Mouse (Mus musculus) kidney, embryonic 16.5 days (tissue): ENCODE results near the gene Camkmt. TPM values are rescaled to one million over a fixed set of nuclear protein-coding genes. Genes with fewer than 3 reads are reported as not detected.

Experiments used
- ATAC-seq: fragments of 200-750 bp; cut with Nextera tagmentation; 2 replicates; pipeline ENCODE4 v1.8.0; 2017; ENCODE audit warnings: moderate TSS enrichment; ENCODE audit not compliant: low FRiP score, low TSS enrichment
- H3K27ac ChIP-seq: fragments of 300-500 bp; sonication (generic); 2 replicates; pipeline ENCODE4 v1.5.1; 2014; ENCODE audit warnings: low read length
- H3K27me3 ChIP-seq: fragments of 300-500 bp; sonication (generic); 2 replicates; pipeline ENCODE4 v1.6.1; 2014; ENCODE audit warnings: low read length, control low read depth, mixed read lengths; ENCODE audit not compliant: insufficient read depth
- H3K36me3 ChIP-seq: fragments of 300-500 bp; sonication (generic); 2 replicates; pipeline ENCODE4 v1.6.1; 2014; ENCODE audit warnings: low read length, control low read depth, mixed read lengths; ENCODE audit not compliant: insufficient read depth
- H3K4me1 ChIP-seq: fragments of 300-500 bp; sonication (generic); 2 replicates; pipeline ENCODE4 v1.6.1; 2014; ENCODE audit warnings: low read length, control low read depth, mixed read lengths; ENCODE audit not compliant: insufficient read depth
- H3K4me2 ChIP-seq: fragments of 300-500 bp; sonication (generic); replicated peaks from 2 replicates; pipeline ENCODE4 v1.6.1; 2014; ENCODE audit warnings: low read depth, low read length
- H3K4me3 ChIP-seq: fragments of 300-500 bp; sonication (generic); 2 replicates; pipeline ENCODE4 v1.5.1; 2014; ENCODE audit warnings: mild to moderate bottlenecking, low read length
- H3K9ac ChIP-seq: fragments of 300-500 bp; sonication (generic); replicated peaks from 2 replicates; pipeline ENCODE4 v1.6.1; 2014; ENCODE audit warnings: low read length
- H3K9me3 ChIP-seq: fragments of 300-500 bp; sonication (generic); 2 replicates; pipeline ENCODE4 v1.6.1; 2016; ENCODE audit warnings: low read length, control low read depth
- WGBS: fragments of 180-500 bp; shearing (Covaris S2); extraction: QIAGEN DNeasy Blood & Tissue Kit; methylation state at CpG from one replicate; pipeline ENCODE4 v1.1.7; 2014; 5-methylcytosine and 5-hydroxymethylcytosine counted together
- polyA plus RNA-seq: library from polyadenylated mRNA; unstranded; fragments of >200 nt; fragmentation: Nextera tagmentation; extraction: Ambion mirVana; gene quantifications from 2 replicates; pipeline ENCODE4 v1.2.1, GENCODE M21; 2015

Camkmt gene
- polyA plus RNA-seq, 1 experiment from 2014 or later, result 15.2 TPM

DNA sequence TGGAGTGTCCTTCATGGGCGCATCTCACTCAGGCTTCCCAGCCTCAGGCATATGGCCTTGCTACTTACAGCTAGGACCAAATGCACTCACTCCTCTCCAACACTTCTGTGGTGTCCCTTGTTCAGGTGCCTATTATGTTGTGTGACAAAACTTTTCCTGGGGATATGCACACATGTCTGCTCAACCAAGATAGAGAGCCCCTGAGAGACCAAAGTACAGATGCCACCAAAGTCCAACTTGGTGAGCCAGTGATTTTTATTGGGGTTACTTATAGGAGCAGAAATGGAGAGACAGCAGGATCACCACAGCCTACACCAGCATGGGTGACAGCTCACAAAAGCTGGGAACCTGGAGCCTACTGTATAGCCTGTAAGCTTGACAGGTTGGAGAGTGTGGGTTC, 20.3 kb downstream of the Camkmt start:
- Histone ChIP-seq H3K9ac (no peak overlapping the region), H3K36me3 (no peaks in the 10 kb centered on the region), H3K4me2 (no peak overlapping the region), H3K4me1 (no peaks in the 10 kb centered on the region), H3K27ac (no peak overlapping the region), H3K27me3 (no peaks in the 10 kb centered on the region), H3K4me3 (no peak overlapping the region), H3K9me3 (peaks cover 2% of the 10 kb centered on the region; the same call in 1 of the 2 replicates)
- ATAC-seq, result no peak
- WGBS, result 90% methylated on average over 1 of the region's 1 CpGs

DNA sequence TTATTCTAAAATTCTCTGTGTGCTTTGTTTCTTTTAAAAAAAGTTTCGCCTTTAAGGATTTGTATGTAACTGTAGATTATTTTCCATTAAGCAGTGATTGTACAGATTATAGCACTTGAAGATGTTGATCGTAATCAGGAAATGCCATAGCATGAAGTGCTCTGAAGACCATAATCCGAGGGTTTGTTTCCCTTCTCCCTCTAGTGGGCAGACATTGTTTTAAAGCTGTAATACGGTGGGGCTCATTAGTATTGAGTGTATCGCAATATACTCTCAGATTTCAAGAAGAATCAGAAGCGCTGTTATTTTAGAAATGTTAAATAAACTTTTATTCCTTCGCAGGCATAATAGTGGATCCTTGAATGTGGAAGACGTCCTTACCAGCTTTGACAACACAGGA, 23.1 kb downstream of the Camkmt start:
- Histone ChIP-seq H3K36me3 (no peaks in the 10 kb centered on the region), H3K27ac (no peak overlapping the region), H3K9me3 (peaks cover 2% of the 10 kb centered on the region; the same call in 1 of the 2 replicates), H3K27me3 (no peaks in the 10 kb centered on the region), H3K9ac (no peak overlapping the region), H3K4me2 (no peak overlapping the region), H3K4me3 (no peak overlapping the region), H3K4me1 (no peaks in the 10 kb centered on the region)
- no peak for ATAC-seq
- WGBS, result 81% methylated on average over 8 of the region's 8 CpGs

DNA sequence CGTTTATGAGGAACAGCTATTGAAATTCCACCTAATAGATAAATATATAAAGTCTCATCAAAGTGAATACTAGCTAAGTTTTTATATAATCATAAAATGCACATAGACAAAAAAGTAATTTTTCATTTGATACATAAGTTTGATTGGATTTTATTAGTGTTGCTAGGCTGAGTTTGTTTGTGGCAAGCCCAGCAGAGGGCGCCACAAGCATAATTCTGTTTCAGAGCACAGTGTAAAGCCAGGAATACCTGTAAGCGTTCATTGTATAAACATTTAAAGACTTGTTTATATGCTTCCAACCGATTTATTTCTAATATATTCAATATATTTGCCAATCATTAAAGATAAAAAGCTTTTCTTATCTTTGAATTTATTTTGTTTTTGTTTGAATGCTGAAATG, 26.3 kb downstream of the Camkmt start:
- H3K9ac ChIP-seq, result no peak overlapping the region
- H3K4me2 ChIP-seq, result no peak overlapping the region
- H3K27ac ChIP-seq, result no peak overlapping the region
- H3K36me3 ChIP-seq, result no peaks in the 10 kb centered on the region
- H3K9me3 ChIP-seq, result no peaks in the 10 kb centered on the region
- no peak overlapping the region for H3K4me3 ChIP-seq
- H3K27me3 ChIP-seq, result no peaks in the 10 kb centered on the region
- H3K4me1 ChIP-seq, result no peaks in the 10 kb centered on the region
- WGBS, result 31% methylated on average over 4 of the region's 4 CpGs
- ATAC-seq, result no peak

DNA sequence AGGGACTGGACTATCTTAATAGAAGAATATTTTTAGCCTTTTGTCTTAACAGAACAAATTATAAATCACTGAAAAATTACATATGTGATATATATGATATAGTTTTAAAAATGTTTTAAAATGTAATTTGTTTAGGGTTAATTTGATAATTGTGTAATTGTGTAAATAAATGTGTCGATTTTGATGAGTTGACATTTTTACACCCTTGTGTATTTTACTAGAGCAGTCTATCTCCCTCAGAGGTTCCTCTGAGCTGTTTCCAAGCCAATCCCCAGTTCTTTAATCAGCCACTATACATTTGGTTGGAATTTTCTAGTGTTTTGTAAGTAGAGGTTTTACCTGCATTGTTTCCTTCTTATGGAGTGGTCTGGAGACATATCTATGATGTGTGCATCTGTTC, 48.0 kb downstream of the Camkmt start:
- Histone ChIP-seq H3K9ac (no peak overlapping the region), H3K36me3 (no peaks in the 10 kb centered on the region), H3K4me2 (no peak overlapping the region), H3K27ac (no peak overlapping the region), H3K27me3 (no peaks in the 10 kb centered on the region), H3K4me1 (no peaks in the 10 kb centered on the region), H3K9me3 (no peaks in the 10 kb centered on the region), H3K4me3 (no peak overlapping the region)
- 92% methylated on average over 1 of the region's 1 CpGs for WGBS
- ATAC-seq, result no peak

DNA sequence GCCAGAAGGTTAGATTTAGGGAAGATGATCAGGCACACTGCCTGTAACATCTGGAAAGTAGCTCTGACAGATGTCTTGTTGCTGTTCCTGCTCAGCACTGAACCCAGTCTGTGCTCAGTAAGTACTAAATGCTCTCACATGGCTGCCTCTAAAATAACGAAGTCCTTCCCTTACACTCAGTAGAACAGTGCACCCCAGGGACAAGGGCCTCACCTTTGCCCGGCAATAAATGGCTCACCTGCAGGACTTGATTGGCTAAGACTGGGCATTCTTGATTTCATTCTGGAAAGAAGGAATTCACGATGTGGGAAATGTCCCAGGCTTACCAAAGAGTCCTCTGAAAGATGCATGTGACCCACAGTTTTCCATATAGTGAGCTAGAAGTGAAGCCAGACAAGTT, 51.3 kb downstream of the Camkmt start:
- Histone ChIP-seq H3K4me2 (no peak overlapping the region), H3K4me3 (no peak overlapping the region), H3K9me3 (no peaks in the 10 kb centered on the region), H3K27me3 (no peaks in the 10 kb centered on the region), H3K27ac (no peak overlapping the region), H3K36me3 (no peaks in the 10 kb centered on the region), H3K4me1 (no peaks in the 10 kb centered on the region), H3K9ac (no peak overlapping the region)
- 80% methylated on average over 3 of the region's 3 CpGs for WGBS
- no peak for ATAC-seq

DNA sequence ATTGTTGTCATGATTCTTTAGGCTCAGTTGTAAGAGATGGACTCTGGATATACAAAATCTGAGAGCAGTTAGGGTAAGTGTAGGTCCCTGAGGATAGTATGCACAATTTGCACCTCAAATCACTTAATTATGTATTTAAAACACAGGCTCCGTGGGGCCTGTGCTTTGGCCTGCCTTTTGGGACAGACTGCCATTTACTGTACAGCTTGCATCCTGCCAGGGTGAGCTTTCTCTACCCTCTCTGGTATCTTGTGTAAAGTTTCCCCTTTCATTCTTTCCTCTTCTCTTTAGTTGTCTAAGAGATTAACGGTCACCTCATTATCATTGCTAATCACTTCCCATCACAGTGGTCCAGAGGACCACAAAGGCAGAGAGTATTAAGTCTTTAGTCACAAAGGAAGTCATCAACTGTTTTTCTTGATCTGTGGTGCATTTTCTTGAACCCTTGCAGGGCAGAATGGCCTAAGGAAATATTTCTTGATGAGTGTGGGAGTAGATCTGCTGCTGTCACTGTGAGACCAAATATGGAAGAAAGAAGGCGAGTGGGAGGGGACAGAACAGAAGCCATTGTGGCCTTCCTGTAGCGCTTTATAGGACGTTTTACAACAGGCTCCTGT, 52.3 kb downstream of the Camkmt start:
- WGBS, result 45% methylated on average over 5 of the region's 5 CpGs
- no peak for ATAC-seq

DNA sequence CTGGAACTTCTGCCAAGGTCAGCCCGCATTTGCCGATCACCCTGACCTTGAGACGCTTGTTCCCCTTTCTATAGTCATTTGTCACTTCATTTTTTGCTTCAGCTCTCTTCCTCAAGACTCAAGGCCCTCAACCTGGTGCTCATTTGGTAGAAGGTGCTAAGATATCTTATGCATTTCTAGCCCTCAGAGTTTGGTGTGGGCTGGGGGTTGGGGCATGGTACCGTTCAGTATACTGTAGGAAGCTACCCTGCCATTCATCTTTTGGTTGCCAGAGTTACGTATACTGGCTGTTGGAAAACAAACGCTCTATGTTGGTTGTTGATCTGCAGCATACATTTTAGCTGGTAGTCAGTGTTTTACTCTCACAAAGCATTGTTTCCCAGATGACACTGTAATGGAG, 53.8 kb downstream of the Camkmt start:
- 79% methylated on average over 6 of the region's 6 CpGs for WGBS
- H3K36me3 ChIP-seq, result no peaks in the 10 kb centered on the region
- H3K4me3 ChIP-seq, result no peak overlapping the region
- H3K4me2 ChIP-seq, result no peak overlapping the region
- no peak overlapping the region for H3K9ac ChIP-seq
- H3K27ac ChIP-seq, result no peak overlapping the region
- no peaks in the 10 kb centered on the region for H3K27me3 ChIP-seq
- no peak for ATAC-seq
- no peaks in the 10 kb centered on the region for H3K9me3 ChIP-seq
- no peaks in the 10 kb centered on the region for H3K4me1 ChIP-seq

More for the DNA sequence above, 52.3 kb downstream of the Camkmt start:
- H3K36me3 ChIP-seq, result no peaks in the 10 kb centered on the region
- no peak overlapping the region for H3K9ac ChIP-seq
- H3K9me3 ChIP-seq, result no peaks in the 10 kb centered on the region
- H3K4me3 ChIP-seq, result no peak overlapping the region
- H3K27ac ChIP-seq, result no peak overlapping the region
- no peak overlapping the region for H3K4me2 ChIP-seq
- H3K4me1 ChIP-seq, result no peaks in the 10 kb centered on the region
- H3K27me3 ChIP-seq, result no peaks in the 10 kb centered on the region

DNA sequence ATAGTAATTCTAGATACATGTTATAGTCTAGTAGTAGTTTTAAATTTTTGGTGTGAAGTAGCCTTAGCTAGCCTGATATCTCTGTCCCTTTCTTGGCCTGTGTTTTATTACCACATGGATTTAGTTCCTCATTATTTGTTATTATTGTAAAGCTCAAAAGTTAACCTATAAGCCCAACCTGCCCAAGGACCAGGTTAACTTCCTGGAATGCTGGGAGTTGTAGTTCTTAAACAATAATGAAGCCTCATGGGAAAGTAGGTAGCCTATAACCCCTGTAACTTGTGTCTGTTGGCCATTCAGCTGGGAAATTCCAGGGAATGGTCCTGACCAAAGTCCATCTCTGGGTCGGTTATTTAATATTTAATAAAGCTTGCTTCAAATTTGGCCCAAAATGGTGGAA, 58.0 kb downstream of the Camkmt start:
- Histone ChIP-seq H3K36me3 (no peaks in the 10 kb centered on the region), H3K9me3 (no peaks in the 10 kb centered on the region), H3K27me3 (no peaks in the 10 kb centered on the region), H3K4me2 (no peak overlapping the region), H3K4me3 (no peak overlapping the region), H3K27ac (no peak overlapping the region), H3K9ac (no peak overlapping the region), H3K4me1 (0 out of 2 replicates have a peak, but pooled peaks cover 4% of the 10 kb centered on the region)
- no peak for ATAC-seq
- 81% methylated on average over 1 of the region's 1 CpGs for WGBS

DNA sequence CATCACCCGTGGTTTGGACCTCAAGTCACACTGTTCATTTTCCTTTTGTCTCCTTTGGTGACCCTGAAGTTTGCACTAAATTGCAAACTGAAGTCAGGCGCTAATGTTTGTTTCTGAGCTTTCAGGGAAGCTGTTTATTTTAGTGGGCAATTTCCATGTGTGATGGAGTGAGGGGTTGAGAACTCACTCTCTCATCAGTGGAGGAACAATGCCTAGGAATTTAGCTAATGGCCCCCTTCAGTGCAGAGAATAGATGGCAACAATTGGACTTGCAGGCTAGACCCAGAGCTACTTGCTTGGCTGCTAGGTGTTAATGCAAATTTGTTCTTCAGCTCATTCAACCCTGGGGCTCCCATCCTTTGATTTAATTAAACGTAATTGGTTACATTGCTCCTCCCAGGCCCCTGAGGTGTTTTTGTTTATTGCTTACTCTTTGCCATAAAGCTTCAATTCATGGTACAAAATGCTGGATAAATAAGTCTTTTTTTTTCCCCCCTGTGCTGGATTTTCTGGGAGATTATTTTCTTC, 58.9 kb downstream of the Camkmt start:
- Histone ChIP-seq H3K27me3 (no peaks in the 10 kb centered on the region), H3K36me3 (no peaks in the 10 kb centered on the region), H3K9me3 (no peaks in the 10 kb centered on the region), H3K4me2 (no peak overlapping the region), H3K4me3 (no peak overlapping the region), H3K4me1 (0 out of 2 replicates have a peak, but pooled peaks cover 4% of the 10 kb centered on the region), H3K9ac (no peak overlapping the region), H3K27ac (no peak overlapping the region)
- 27% methylated on average over 3 of the region's 3 CpGs for WGBS
- no peak for ATAC-seq

DNA sequence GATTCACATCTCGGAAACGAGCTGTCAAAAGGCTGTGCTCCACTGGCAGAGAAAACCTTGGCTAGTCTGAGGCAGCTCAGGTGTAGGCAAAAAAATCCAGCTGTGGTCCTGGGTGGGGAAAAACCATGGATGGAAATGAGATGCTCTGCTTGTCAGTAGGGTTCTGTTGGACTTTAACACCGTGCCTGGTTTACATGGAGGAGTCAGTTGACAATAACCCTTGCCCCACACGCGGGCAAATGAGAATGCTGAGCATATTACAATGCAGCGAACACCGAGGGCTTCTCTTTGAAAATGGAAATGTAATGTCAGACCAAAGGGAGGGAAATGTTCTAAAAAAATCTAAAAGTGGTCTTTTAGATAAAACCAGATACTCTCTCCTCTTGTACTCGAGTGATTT, 60.9 kb downstream of the Camkmt start:
- Histone ChIP-seq H3K4me1 (peaks cover 8% of the 10 kb centered on the region; the same call in 1 of the 2 replicates), H3K27me3 (no peaks in the 10 kb centered on the region), H3K4me2 (no peak overlapping the region), H3K4me3 (no peak overlapping the region), H3K27ac (no peak overlapping the region), H3K36me3 (no peaks in the 10 kb centered on the region), H3K9me3 (no peaks in the 10 kb centered on the region), H3K9ac (no peak overlapping the region)
- WGBS, result 46% methylated on average over 8 of the region's 8 CpGs
- no peak for ATAC-seq
